Mouse (Mus musculus): Measurements from ENCODE around the gene Igbp1b. TPM values are rescaled to one million over a fixed set of nuclear protein-coding genes. Genes with fewer than 3 reads are reported as not detected.

Igbp1b gene
- polyA plus RNA-seq (2012) = not detected in 2 replicates

- H3K27me3 ChIP-seq (ENCODE audit: control insufficient read depth) = no peaks in the 10 kb centered on the region
- H3K9me3 ChIP-seq (ENCODE audit: control insufficient read depth, low read length) = peaks cover 16% of the 10 kb centered on the region
- no peaks in the 10 kb centered on the region for H3K36me3 ChIP-seq (ENCODE audit: control insufficient read depth)
- no peaks in the 10 kb centered on the region for H3K4me1 ChIP-seq (ENCODE audit: control insufficient read depth)
- H3K4me3 ChIP-seq (replicated peaks) = no peak within 1 kb of the TSS
- no peak for TF ChIP-seq TAL1 (IDR thresholded peaks at IDR 0.05; ENCODE audit: low read length)
- no peak for TF ChIP-seq GATA1 (IDR thresholded peaks at IDR 0.05; ENCODE audit: low read length)
Observed at GRCm38 (mm10) chr6:138658516-138658915, at the start of gene Igbp1b. TSS of gene Igbp1b (minus strand) at chr6:138658544.

GRCm38 (mm10) chr6:138682959-138683358 lies 24.6 kb upstream of the Igbp1b start:
- TF ChIP-seq GATA1 (IDR thresholded peaks at IDR 0.05; ENCODE audit: low read length) (no peak), TAL1 (IDR thresholded peaks at IDR 0.05; ENCODE audit: low read length) (no peak)
- Histone ChIP-seq H3K9me3 (ENCODE audit: control insufficient read depth, low read length) (peaks cover 5% of the 10 kb centered on the region), H3K36me3 (ENCODE audit: control insufficient read depth) (no peaks in the 10 kb centered on the region), H3K4me1 (ENCODE audit: control insufficient read depth) (no peaks in the 10 kb centered on the region), H3K27me3 (ENCODE audit: control insufficient read depth) (no peaks in the 10 kb centered on the region), H3K4me3 (replicated peaks) (no peak overlapping the region)

- TF ChIP-seq GATA1 (IDR thresholded peaks at IDR 0.05; ENCODE audit: low read length) = no peak
- no peak for TF ChIP-seq TAL1 (IDR thresholded peaks at IDR 0.05; ENCODE audit: low read length)
- Histone ChIP-seq H3K27me3 (ENCODE audit: control insufficient read depth) (no peaks in the 10 kb centered on the region), H3K4me3 (replicated peaks) (no peak overlapping the region)
Observed at GRCm38 (mm10) chr6:138672704-138673141, 14.4 kb upstream of the Igbp1b start.

GRCm38 (mm10) chr6:138665416-138665815 lies 7.1 kb upstream of the Igbp1b start:
- H3K4me1 ChIP-seq (ENCODE audit: control insufficient read depth) = no peaks in the 10 kb centered on the region
- peaks cover 2% of the 10 kb centered on the region; the same call in 1 of the 2 replicates for H3K9me3 ChIP-seq (ENCODE audit: control insufficient read depth, low read length)
- H3K27me3 ChIP-seq (ENCODE audit: control insufficient read depth) = no peaks in the 10 kb centered on the region
- no peak for TF ChIP-seq TAL1 (IDR thresholded peaks at IDR 0.05; ENCODE audit: low read length)
- TF ChIP-seq GATA1 (IDR thresholded peaks at IDR 0.05; ENCODE audit: low read length) = no peak
- H3K4me3 ChIP-seq (replicated peaks) = no peak overlapping the region
- no peaks in the 10 kb centered on the region for H3K36me3 ChIP-seq (ENCODE audit: control insufficient read depth)

More at GRCm38 (mm10) chr6:138672704-138673141, 14.4 kb upstream of the Igbp1b start:
- Histone ChIP-seq H3K4me1 (ENCODE audit: control insufficient read depth) (no peaks in the 10 kb centered on the region), H3K9me3 (ENCODE audit: control insufficient read depth, low read length) (peaks cover 13% of the 10 kb centered on the region; the same call in 1 of the 2 replicates), H3K36me3 (ENCODE audit: control insufficient read depth) (no peaks in the 10 kb centered on the region)

GRCm38 (mm10) chr6:138645604-138646003 lies 12.7 kb downstream of the Igbp1b start:
- Histone ChIP-seq H3K4me1 (ENCODE audit: control insufficient read depth) (no peaks in the 10 kb centered on the region), H3K9me3 (ENCODE audit: control insufficient read depth, low read length) (peaks cover 8% of the 10 kb centered on the region), H3K36me3 (ENCODE audit: control insufficient read depth) (no peaks in the 10 kb centered on the region), H3K27me3 (ENCODE audit: control insufficient read depth) (no peaks in the 10 kb centered on the region), H3K4me3 (replicated peaks) (no peak overlapping the region)
- no peak for TF ChIP-seq GATA1 (IDR thresholded peaks at IDR 0.05; ENCODE audit: low read length)
- no peak for TF ChIP-seq TAL1 (IDR thresholded peaks at IDR 0.05; ENCODE audit: low read length)

GRCm38 (mm10) chr6:138639351-138639750 lies 19.0 kb downstream of the Igbp1b start:
- no peak overlapping the region for H3K4me3 ChIP-seq (replicated peaks)
- TF ChIP-seq GATA1 (IDR thresholded peaks at IDR 0.05; ENCODE audit: low read length) (no peak), TAL1 (IDR thresholded peaks at IDR 0.05; ENCODE audit: low read length) (no peak)

GRCm38 (mm10) chr6:138620786-138621185 lies 37.6 kb downstream of the Igbp1b start:
- no peak overlapping the region for H3K4me3 ChIP-seq (replicated peaks)
- no peaks in the 10 kb centered on the region for H3K27me3 ChIP-seq (ENCODE audit: control insufficient read depth)
- TF ChIP-seq GATA1 (IDR thresholded peaks at IDR 0.05; ENCODE audit: low read length) (no peak), TAL1 (IDR thresholded peaks at IDR 0.05; ENCODE audit: low read length) (no peak)
- 0 out of 2 replicates have a peak, but pooled peaks cover 7% of the 10 kb centered on the region for H3K9me3 ChIP-seq (ENCODE audit: control insufficient read depth, low read length)
- no peaks in the 10 kb centered on the region for H3K36me3 ChIP-seq (ENCODE audit: control insufficient read depth)
- H3K4me1 ChIP-seq (ENCODE audit: control insufficient read depth) = no peaks in the 10 kb centered on the region

More at GRCm38 (mm10) chr6:138639351-138639750, 19.0 kb downstream of the Igbp1b start:
- Histone ChIP-seq H3K36me3 (ENCODE audit: control insufficient read depth) (no peaks in the 10 kb centered on the region), H3K9me3 (ENCODE audit: control insufficient read depth, low read length) (peaks cover 14% of the 10 kb centered on the region), H3K27me3 (ENCODE audit: control insufficient read depth) (no peaks in the 10 kb centered on the region), H3K4me1 (ENCODE audit: control insufficient read depth) (no peaks in the 10 kb centered on the region)

GRCm38 (mm10) chr6:138618396-138618795 lies 39.9 kb downstream of the Igbp1b start:
- Histone ChIP-seq H3K4me3 (replicated peaks) (no peak overlapping the region), H3K36me3 (ENCODE audit: control insufficient read depth) (no peaks in the 10 kb centered on the region), H3K4me1 (ENCODE audit: control insufficient read depth) (no peaks in the 10 kb centered on the region), H3K27me3 (ENCODE audit: control insufficient read depth) (no peaks in the 10 kb centered on the region), H3K9me3 (ENCODE audit: control insufficient read depth, low read length) (0 out of 2 replicates have a peak, but pooled peaks cover 3% of the 10 kb centered on the region)
- TF ChIP-seq TAL1 (IDR thresholded peaks at IDR 0.05; ENCODE audit: low read length) = no peak
- TF ChIP-seq GATA1 (IDR thresholded peaks at IDR 0.05; ENCODE audit: low read length) = no peak

Other genes starting within 250 kb of the Igbp1b start
- gene Lmo3, start 76.6 kb downstream of the Igbp1b start, polyA plus RNA-seq (2012) = not detected in 2 replicates